Mouse (Mus musculus): ENCODE measurements at regions not wholly inside any gene's neighbourhood (a gene's known extent, or its start where the extent isn't known, plus 50 kb on each side); places are given as distances from the start of the nearest gene placed in this dataset.

- no peak for DNase-seq
- intact Hi-C loops (cut with DNase I; ENCODE audit: low total_unique reads): no loop called here
Observed at GRCm38 (mm10) chr7:111352176-111352575, 269.3 kb upstream of the Eif4g2 start.

DNA sequence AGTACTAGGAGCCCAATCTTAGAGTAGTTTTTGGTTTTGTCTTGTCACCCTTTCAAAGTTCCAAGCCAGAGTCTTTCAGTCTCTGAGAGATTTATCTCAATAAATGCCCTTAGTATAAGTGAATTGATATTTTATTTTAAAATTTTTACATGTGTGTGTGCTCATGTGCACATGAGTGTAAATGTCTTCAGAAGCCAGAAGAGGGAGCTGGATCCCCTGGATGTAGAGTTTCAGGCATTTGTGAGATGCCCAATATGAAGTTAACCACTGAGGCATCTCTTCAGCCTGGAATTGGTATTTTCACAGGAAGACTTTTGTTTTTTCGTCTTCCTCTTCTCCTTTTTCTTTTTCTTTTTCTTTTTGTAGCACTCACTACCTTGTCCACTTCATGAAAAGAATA, 262.3 kb upstream of the Eif4g2 start:
- intact Hi-C loops (cut with DNase I; ENCODE audit: low total_unique reads): no loop called here
- no peak for DNase-seq

DNA sequence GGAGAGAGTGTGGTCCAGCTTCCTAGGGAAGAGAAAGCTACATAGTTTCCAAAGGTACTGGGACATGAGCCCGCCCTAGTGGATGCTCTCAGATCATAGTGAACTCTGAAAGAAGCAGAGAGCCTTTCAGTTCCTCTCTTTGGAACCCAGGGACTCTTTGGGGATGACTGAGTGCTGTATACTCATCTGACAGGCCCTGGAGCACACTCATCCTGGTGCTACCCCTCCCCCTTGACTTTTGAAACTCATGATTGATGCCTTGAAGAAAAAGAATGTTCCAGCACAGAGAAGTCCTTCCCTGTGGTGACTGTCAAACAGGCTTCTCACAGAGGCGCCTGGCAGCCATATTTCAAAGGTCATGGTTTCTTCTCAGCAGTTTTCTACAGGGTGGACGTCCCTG, 254.2 kb upstream of the Eif4g2 start:
- no peak for DNase-seq
- intact Hi-C loops (cut with DNase I; ENCODE audit: low total_unique reads): no loop called here

- no peak for DNase-seq
- intact Hi-C loops (cut with DNase I; ENCODE audit: low total_unique reads): no loop called here
Observed at GRCm38 (mm10) chr7:111322901-111323300, 240.1 kb upstream of the Eif4g2 start.

DNA sequence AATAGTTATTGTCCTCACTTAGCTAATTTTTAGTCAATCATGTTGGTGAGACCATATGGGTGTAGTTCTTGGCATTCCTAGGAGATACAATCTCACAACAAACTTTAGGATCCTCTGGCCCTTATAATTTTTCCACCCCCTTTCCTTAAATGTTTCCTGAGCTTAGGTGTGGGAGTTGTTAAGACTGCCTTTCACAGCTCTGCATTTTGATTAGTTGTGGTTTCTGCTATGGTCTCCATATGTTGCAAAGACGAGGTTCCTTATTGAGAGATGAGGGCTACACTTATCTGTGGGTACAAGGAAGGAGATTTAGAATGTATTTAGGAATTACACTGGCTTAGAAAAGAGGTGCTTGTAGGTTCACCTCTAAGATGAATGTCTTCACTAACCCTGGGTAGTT, 237.1 kb upstream of the Eif4g2 start:
- intact Hi-C loops (cut with DNase I; ENCODE audit: low total_unique reads): no loop called here
- DNase-seq: no peak

- intact Hi-C loops (cut with DNase I; ENCODE audit: low total_unique reads): no loop called here
- DNase-seq: no peak
Observed at GRCm38 (mm10) chr7:111316479-111316990, 233.7 kb upstream of the Eif4g2 start.

- intact Hi-C loops (cut with DNase I; ENCODE audit: low total_unique reads): no loop called here
- DNase-seq: no peak
Observed at GRCm38 (mm10) chr7:111313921-111314320, 231.1 kb upstream of the Eif4g2 start.

DNA sequence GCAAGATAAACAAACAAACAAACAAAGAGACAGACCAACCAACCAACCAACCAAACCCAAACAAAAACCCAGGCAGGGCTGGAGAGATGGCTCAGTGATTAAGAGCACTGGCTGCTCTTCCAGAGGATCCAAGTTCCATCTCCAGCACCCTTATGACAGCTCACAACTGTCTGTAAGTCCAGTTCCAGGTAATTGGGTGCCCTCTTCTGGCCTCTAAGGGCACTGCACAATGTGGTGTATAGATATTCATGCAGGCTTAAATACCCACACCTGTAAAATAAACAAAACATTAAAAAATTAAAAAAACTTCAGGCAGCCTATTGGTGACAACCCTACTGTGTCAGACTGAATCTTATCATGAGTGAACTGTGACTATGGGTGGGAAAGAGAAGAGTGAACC, 222.4 kb upstream of the Eif4g2 start:
- intact Hi-C loops (cut with DNase I; ENCODE audit: low total_unique reads): no loop called here
- no peak for DNase-seq

DNA sequence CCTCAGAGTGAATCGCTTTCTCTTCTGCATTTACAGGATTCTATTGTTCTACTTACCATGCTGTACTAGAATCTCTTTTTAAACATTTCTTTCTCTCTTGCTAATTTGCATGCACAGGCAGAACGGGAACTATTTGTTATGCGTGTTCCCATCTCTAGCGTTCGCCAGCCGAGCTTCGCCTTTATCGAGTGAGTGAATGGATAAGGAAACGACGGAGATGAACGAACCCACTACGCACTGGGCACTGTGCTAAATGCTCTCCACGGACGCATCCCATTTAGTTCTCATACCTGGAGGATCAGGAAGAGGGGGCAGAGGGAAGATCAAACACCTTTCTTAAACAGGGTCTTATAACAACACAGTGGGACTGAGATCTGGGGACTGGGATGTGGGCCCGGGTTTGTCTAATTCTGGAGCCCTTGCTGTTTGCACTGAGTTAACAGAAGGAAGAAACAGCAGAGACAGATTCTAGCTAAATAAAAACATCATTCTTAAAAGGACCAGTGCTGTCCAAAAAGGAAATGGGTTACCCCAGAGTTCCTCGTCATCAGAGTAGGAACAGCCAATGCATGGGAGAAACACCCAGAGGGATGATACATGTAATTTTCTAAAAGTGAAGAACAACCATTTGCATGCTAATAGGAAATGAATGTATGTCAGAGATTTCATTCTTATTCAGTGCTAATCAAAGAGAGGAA, 219.1 kb upstream of the Eif4g2 start:
- DNase-seq: no peak
- intact Hi-C loops (cut with DNase I; ENCODE audit: low total_unique reads): no loop called here

- intact Hi-C loops (cut with DNase I; ENCODE audit: low total_unique reads): no loop called here
- no peak for DNase-seq
Observed at GRCm38 (mm10) chr7:111297174-111297902, 214.5 kb upstream of the Eif4g2 start.

GRCm38 (mm10) chr7:111283411-111283955, 200.7 kb upstream of the Eif4g2 start:
- no peak for DNase-seq

GRCm38 (mm10) chr7:111282314-111282713, 199.5 kb upstream of the Eif4g2 start:
- intact Hi-C loops (cut with DNase I; ENCODE audit: low total_unique reads): no loop called here
- no peak for DNase-seq

More at GRCm38 (mm10) chr7:111283411-111283955, 200.7 kb upstream of the Eif4g2 start:
- intact Hi-C loops (cut with DNase I; ENCODE audit: low total_unique reads): no loop called here

- intact Hi-C loops (cut with DNase I; ENCODE audit: low total_unique reads): no loop called here
- DNase-seq: no peak
Observed at GRCm38 (mm10) chr7:111277703-111278102, 194.9 kb upstream of the Eif4g2 start.

DNA sequence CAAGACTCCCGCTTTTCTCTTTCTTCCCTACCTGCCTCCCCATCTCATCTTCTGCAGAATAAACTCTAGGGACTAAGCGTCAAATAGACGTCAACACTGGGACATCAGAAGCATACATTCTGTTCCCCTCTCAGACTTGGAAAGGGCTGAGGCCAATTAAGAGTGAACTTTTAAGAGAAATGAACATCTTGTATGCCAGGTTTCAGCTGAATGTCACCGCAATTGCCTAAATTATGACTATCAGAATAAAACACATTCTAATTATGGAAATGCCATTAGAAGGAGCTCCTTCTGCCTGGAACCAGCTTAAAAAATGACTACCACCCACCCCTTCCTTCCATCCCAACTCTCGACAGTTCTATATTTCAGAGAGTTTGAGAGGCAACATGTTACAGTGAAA, 191.0 kb upstream of the Eif4g2 start:
- no peak for DNase-seq

GRCm38 (mm10) chr7:111270874-111271273, 188.0 kb upstream of the Eif4g2 start:
- no peak for DNase-seq
- intact Hi-C loops (cut with DNase I; ENCODE audit: low total_unique reads): no loop called here

More for the DNA sequence above, 191.0 kb upstream of the Eif4g2 start:
- intact Hi-C loops (cut with DNase I; ENCODE audit: low total_unique reads): no loop called here

GRCm38 (mm10) chr7:111268197-111268596, 185.4 kb upstream of the Eif4g2 start:
- intact Hi-C loops (cut with DNase I; ENCODE audit: low total_unique reads): no loop called here

GRCm38 (mm10) chr7:111263302-111263701, 180.5 kb upstream of the Eif4g2 start:
- intact Hi-C loops (cut with DNase I; ENCODE audit: low total_unique reads): no loop called here
- no peak for DNase-seq

More at GRCm38 (mm10) chr7:111268197-111268596, 185.4 kb upstream of the Eif4g2 start:
- no peak for DNase-seq

- intact Hi-C loops (cut with DNase I; ENCODE audit: low total_unique reads): no loop called here
- DNase-seq: no peak
Observed at GRCm38 (mm10) chr7:111259630-111260574, 177.1 kb upstream of the Eif4g2 start.

- intact Hi-C loops (cut with DNase I; ENCODE audit: low total_unique reads): no loop called here
Observed at GRCm38 (mm10) chr7:111257842-111258241, 175.0 kb upstream of the Eif4g2 start.

GRCm38 (mm10) chr7:111256199-111256598, 173.4 kb upstream of the Eif4g2 start:
- DNase-seq: no peak
- intact Hi-C loops (cut with DNase I; ENCODE audit: low total_unique reads): no loop called here

More at GRCm38 (mm10) chr7:111257842-111258241, 175.0 kb upstream of the Eif4g2 start:
- DNase-seq: no peak
